In genomic region chr17:43567593-43567991, GRCm38 (mm10) we compare ENCODE assay signal across 8 mouse cellular contexts. TPM values are rescaled to one million over a fixed set of nuclear protein-coding genes. Genes with fewer than 3 reads are reported as not detected.
DNase-seq lines count a peak whose midpoint lies in the region; ATAC-seq and TF ChIP-seq lines count a peak whose summit lies in the region.

No protein-coding gene starts in this region.

- WGBS in heart, embryonic 13.5 days = 14% methylated on average over 12 of the region's 12 CpGs
- 4% methylated on average over 12 of the region's 12 CpGs for WGBS in forebrain, embryonic 14.5 days
- WGBS in liver, embryonic 14.5 days (ENCODE audit: insufficient replicate concordance) = 26% methylated on average over 12 of the region's 12 CpGs

- no peak overlapping the region for H3K27ac ChIP-seq in heart, embryonic 13.5 days (replicated peaks)
- no peak overlapping the region for H3K27ac ChIP-seq in forebrain, embryonic 14.5 days (ENCODE audit: low read depth, low read length)
- no peak overlapping the region for H3K27ac ChIP-seq in liver, embryonic 14.5 days

- H3K4me1 ChIP-seq in heart, embryonic 13.5 days = 0 out of 2 replicates have a peak, but pooled peaks cover 5% of the 10 kb centered on the region
- H3K4me1 ChIP-seq in forebrain, embryonic 14.5 days (ENCODE audit: control insufficient read depth, insufficient read depth, low read length) = no peaks in the 10 kb centered on the region
- no peaks in the 10 kb centered on the region for H3K4me1 ChIP-seq in liver, embryonic 14.5 days (replicated peaks; ENCODE audit: control insufficient read depth in 2 of 2, insufficient read depth in 2 of 2, low read length in 1 of 2)

- peaks cover 4% of the 10 kb centered on the region; the same call in 1 of the 2 replicates for H3K9me3 ChIP-seq in heart, embryonic 13.5 days
- H3K9me3 ChIP-seq in forebrain, embryonic 14.5 days (replicated peaks; ENCODE audit: control insufficient read depth, low read length) = no peaks in the 10 kb centered on the region
- H3K9me3 ChIP-seq in liver, embryonic 14.5 days (ENCODE audit: control insufficient read depth, low read length) = no peaks in the 10 kb centered on the region

- H3K4me3 ChIP-seq in heart, embryonic 13.5 days = peak overlapping the region; percentile 62
- H3K4me3 ChIP-seq in forebrain, embryonic 14.5 days (ENCODE audit: low read depth, low read length) = peak overlapping the region; percentile 35
- no peak overlapping the region for H3K4me3 ChIP-seq in liver, embryonic 14.5 days (ENCODE audit: insufficient read depth in 1 of 2, low read depth in 2 of 2, low read length in 2 of 2)

- no peak for TF ChIP-seq EP300 in liver, embryonic 14.5 days (IDR thresholded peaks at IDR 0.05; ENCODE audit: low read depth)

- H3K9ac ChIP-seq in heart, embryonic 13.5 days = peak overlapping the region; percentile 74
- H3K9ac ChIP-seq in forebrain, embryonic 14.5 days (ENCODE audit: low read length) = peak overlapping the region; percentile 45
- H3K9ac ChIP-seq in liver, embryonic 14.5 days (replicated peaks) = no peak overlapping the region

- TF ChIP-seq CTCF in liver, embryonic 14.5 days (IDR thresholded peaks at IDR 0.05; ENCODE audit: low read depth) = no peak

- no peaks in the 10 kb centered on the region for H3K27me3 ChIP-seq in heart, embryonic 13.5 days (replicated peaks)
- H3K27me3 ChIP-seq in forebrain, embryonic 14.5 days (replicated peaks; ENCODE audit: control insufficient read depth, insufficient read depth, low read length) = no peaks in the 10 kb centered on the region
- no peaks in the 10 kb centered on the region; the same call in 1 of the 2 replicates for H3K27me3 ChIP-seq in liver, embryonic 14.5 days (ENCODE audit: control insufficient read depth, insufficient read depth, low read length)

- no peaks in the 10 kb centered on the region for H3K36me3 ChIP-seq in heart, embryonic 13.5 days
- no peaks in the 10 kb centered on the region for H3K36me3 ChIP-seq in forebrain, embryonic 14.5 days (ENCODE audit: control insufficient read depth, insufficient read depth, low read length)
- no peaks in the 10 kb centered on the region for H3K36me3 ChIP-seq in liver, embryonic 14.5 days (replicated peaks; ENCODE audit: control insufficient read depth, insufficient read depth, low read depth)

- H3K4me2 ChIP-seq in heart, embryonic 13.5 days = peak overlapping the region; percentile 96
- peak overlapping the region; percentile 61 for H3K4me2 ChIP-seq in forebrain, embryonic 14.5 days (ENCODE audit: low read length)
- peak overlapping the region; percentile 51 for H3K4me2 ChIP-seq in liver, embryonic 14.5 days (ENCODE audit: low read depth)

- ATAC-seq in heart, embryonic 13.5 days (ENCODE audit: extremely low read depth, insufficient number of reproducible peaks, low FRiP score, low TSS enrichment) = no peak
- ATAC-seq in forebrain, embryonic 14.5 days = peak; percentile 65
- no peak for ATAC-seq in liver, embryonic 14.5 days (ENCODE audit: insufficient read depth)
- ATAC-seq in activated CD4-positive, CD25-positive, alpha-beta regulatory T cell, adult 4 months = no peak

- DNase-seq in heart, adult 18-20 months = no peak
- peak; percentile 69 for DNase-seq in 3T3-L1 (ENCODE audit: low read depth, low spot score)
- peak; percentile 50 for DNase-seq in forebrain, embryonic 14.5 days (ENCODE audit: low spot score)
- no peak for DNase-seq in liver, embryonic 14.5 days (ENCODE audit: low read depth in 3 of 3, low spot score in 3 of 3)
- no peak for DNase-seq in adrenal gland, postnatal 25 days
- DNase-seq in cerebellum, postnatal 4 days (ENCODE audit: low spot score in 2 of 2) = no peak

RNA-seq across cellular contexts. Expression of gene Pla2g7, which starts 0.3 kb away (rescaled TPM):
- 12.5 and 13.2 TPM in 2 replicates for polyA plus RNA-seq in heart, embryonic 13.5 days (2015; fragmentation: Nextera tagmentation; extraction: Ambion mirVana)
- 1 to 10 TPM; 4.3 to 8.0 TPM for total RNA-seq in heart, adult 18-20 months (2021)
- 4.0 and 7.3 TPM in 2 replicates for polyA plus RNA-seq in forebrain, embryonic 14.5 days (2014; fragmentation: Nextera tagmentation; extraction: Ambion mirVana)
- polyA plus RNA-seq in liver, embryonic 14.5 days (2012; rRNA removed) = 4.0 and 5.0 TPM in 2 replicates
- polyA plus RNA-seq in liver, embryonic 14.5 days (2014; fragmentation: Nextera tagmentation; extraction: Ambion mirVana) = 9.9 and 10.7 TPM in 2 replicates
- under 1 TPM in 1 of 2 experiments, not detected in 1; 0.89 TPM for polyA plus RNA-seq in activated CD4-positive, CD25-positive, alpha-beta regulatory T cell, adult 4 months (2017; shearing (Covaris generic))
- total RNA-seq in adrenal gland, postnatal 25 days (2021) = 8.3 and 9.9 TPM in 2 replicates

RNA-seq across cellular contexts. Expression of gene Ankrd66, which starts 24.2 kb away (rescaled TPM):
- 0.11 TPM in 1 of 2 replicates, not detected in the other for polyA plus RNA-seq in heart, embryonic 13.5 days (2015; fragmentation: Nextera tagmentation; extraction: Ambion mirVana)
- total RNA-seq in heart, adult 18-20 months (2021) = under 1 TPM in 1 of 2 experiments, not detected in 1; 0.21 TPM
- 0.34 and 0.45 TPM in 2 replicates for polyA plus RNA-seq in forebrain, embryonic 14.5 days (2014; fragmentation: Nextera tagmentation; extraction: Ambion mirVana)
- 0.05 and 0.07 TPM in 2 replicates for polyA plus RNA-seq in liver, embryonic 14.5 days (2012; rRNA removed)
- polyA plus RNA-seq in liver, embryonic 14.5 days (2014; fragmentation: Nextera tagmentation; extraction: Ambion mirVana) = 0.10 TPM in 1 of 2 replicates, not detected in the other
- polyA plus RNA-seq in activated CD4-positive, CD25-positive, alpha-beta regulatory T cell, adult 4 months (2017; shearing (Covaris generic)) = not detected
- total RNA-seq in adrenal gland, postnatal 25 days (2021) = not detected in 2 replicates

Comparison
In these comparisons a context has a peak if more than half of its experiments do, and no peak if none do; other contexts are left out.
1. H3K4me3 ChIP-seq: peak in heart, embryonic 13.5 days (single experiment) and forebrain, embryonic 14.5 days (single experiment); none in liver, embryonic 14.5 days (0 of 2).
2. DNase-seq: peak in 3T3-L1 (single experiment) and forebrain, embryonic 14.5 days (single experiment); none in heart, adult 18-20 months (0 of 2), liver, embryonic 14.5 days (0 of 3), adrenal gland, postnatal 25 days (single experiment) and cerebellum, postnatal 4 days (0 of 2).
3. Peak in every context shown above with its lines, with median percentiles within 50 percentile points of each other: H3K4me2 ChIP-seq.